Mouse (Mus musculus): ENCODE data around the gene Gnaq. TPM values are rescaled to one million over a fixed set of nuclear protein-coding genes. Genes with fewer than 3 reads are reported as not detected.
"Not testable (repeated sequence)": the region's sequence is repeated elsewhere in the genome, so short reads cannot be mapped to it uniquely, and the experiment has no call there.

Gene Gnaq
- polyA plus RNA-seq (2016; fragmentation: Nextera tagmentation; extraction: Ambion mirVana), result 23.1 and 26.7 TPM in 2 replicates

DNA sequence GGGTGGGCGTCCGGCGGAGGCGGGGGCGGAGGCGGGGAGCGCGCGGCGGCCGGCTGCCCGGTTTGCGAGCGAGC, at the start of gene Gnaq:
Gene Gnaq (plus strand): TSS at position 41 of the 74 bp plus-strand sequence.
- no peaks in the 10 kb centered on the region for H3K9me3 ChIP-seq
- peak within 1 kb of the TSS; percentile 97 for H3K4me3 ChIP-seq
- peaks cover 51% of the 10 kb centered on the region for H3K4me1 ChIP-seq (replicated peaks)
- no peaks in the 10 kb centered on the region for H3K27me3 ChIP-seq (ENCODE audit: insufficient read depth, poor library complexity, severe bottlenecking)
- WGBS, result 1% methylated on average over 14 of the region's 14 CpGs
- DNase-seq (ENCODE audit: low spot score), result no peak
- H3K27ac ChIP-seq, result peak within 1 kb of the TSS; percentile 99
- H3K36me3 ChIP-seq, result no peaks in the 10 kb centered on the region

- WGBS, result 94% methylated on average over 21 of the region's 21 CpGs
- DNase-seq (ENCODE audit: low spot score), result not testable (repeated sequence)
Observed at GRCm38 (mm10) chr19:16083981-16084630, 48.5 kb upstream of the Gnaq start.

DNA sequence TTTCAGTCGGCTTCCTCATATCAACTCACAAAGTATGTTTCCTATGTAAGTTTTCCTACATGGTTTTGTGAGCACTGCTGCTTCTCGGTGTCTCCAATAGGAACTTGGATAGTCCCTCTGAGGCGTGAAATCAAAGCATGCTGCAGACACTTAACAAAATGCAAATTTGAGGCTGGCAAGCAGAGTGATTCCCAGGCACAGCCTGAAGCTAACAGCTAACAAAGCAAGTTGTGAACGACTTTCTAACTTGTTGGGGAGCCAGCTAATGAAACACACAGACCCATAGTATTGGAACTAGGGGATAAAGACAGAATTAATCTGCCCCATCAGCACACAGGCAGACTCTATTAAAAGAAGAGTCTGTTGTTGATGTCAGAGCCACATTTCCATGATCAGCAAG, 47.4 kb upstream of the Gnaq start:
- H3K36me3 ChIP-seq, result no peaks in the 10 kb centered on the region
- H3K27ac ChIP-seq, result no peak overlapping the region
- peaks cover 6% of the 10 kb centered on the region for H3K9me3 ChIP-seq
- no peaks in the 10 kb centered on the region for H3K27me3 ChIP-seq (ENCODE audit: insufficient read depth, poor library complexity, severe bottlenecking)
- no peak for DNase-seq (ENCODE audit: low spot score)
- 63% methylated on average over 4 of the region's 4 CpGs for WGBS
- no peaks in the 10 kb centered on the region for H3K4me1 ChIP-seq (replicated peaks)
- H3K4me3 ChIP-seq, result no peak overlapping the region

More at GRCm38 (mm10) chr19:16083981-16084630, 48.5 kb upstream of the Gnaq start:
- H3K27me3 ChIP-seq (ENCODE audit: insufficient read depth, poor library complexity, severe bottlenecking); H3K4me1 ChIP-seq (replicated peaks); H3K9me3 ChIP-seq; H3K27ac ChIP-seq; H3K4me3 ChIP-seq; H3K36me3 ChIP-seq: not testable (repeated sequence)

GRCm38 (mm10) chr19:16086154-16086553, 46.5 kb upstream of the Gnaq start:
- no peak for DNase-seq (ENCODE audit: low spot score)

DNA sequence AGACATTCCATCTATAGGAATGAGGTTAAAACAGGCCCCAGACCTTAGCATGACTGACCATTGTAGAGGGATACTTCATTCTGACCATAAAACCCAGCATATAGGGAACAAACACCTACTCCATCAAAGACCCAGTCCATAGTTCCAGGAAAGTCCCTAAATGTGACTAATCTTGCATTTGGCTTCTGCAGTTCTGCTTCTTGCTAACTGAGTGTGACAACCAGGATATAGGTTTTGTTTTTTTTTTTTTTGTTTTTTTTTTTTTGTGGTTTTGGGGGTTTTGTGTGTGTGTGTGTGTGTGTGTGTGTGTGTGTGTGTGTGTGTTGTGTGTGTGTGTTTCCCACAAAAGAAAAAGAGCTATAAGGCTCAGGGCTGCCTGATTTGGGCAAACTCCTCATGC, 46.0 kb upstream of the Gnaq start:
- Histone ChIP-seq H3K9me3 (0 out of 2 replicates have a peak, but pooled peaks cover 4% of the 10 kb centered on the region), H3K36me3 (no peaks in the 10 kb centered on the region), H3K27me3 (ENCODE audit: insufficient read depth, poor library complexity, severe bottlenecking) (no peaks in the 10 kb centered on the region), H3K27ac (no peak overlapping the region), H3K4me1 (replicated peaks) (no peaks in the 10 kb centered on the region), H3K4me3 (no peak overlapping the region)
- no peak for DNase-seq (ENCODE audit: low spot score)

More at GRCm38 (mm10) chr19:16086154-16086553, 46.5 kb upstream of the Gnaq start:
- Histone ChIP-seq H3K4me3 (no peak overlapping the region), H3K27ac (no peak overlapping the region), H3K4me1 (replicated peaks) (no peaks in the 10 kb centered on the region), H3K9me3 (0 out of 2 replicates have a peak, but pooled peaks cover 4% of the 10 kb centered on the region), H3K27me3 (ENCODE audit: insufficient read depth, poor library complexity, severe bottlenecking) (no peaks in the 10 kb centered on the region), H3K36me3 (no peaks in the 10 kb centered on the region)

- H3K36me3 ChIP-seq, result no peaks in the 10 kb centered on the region
- no peak overlapping the region for H3K27ac ChIP-seq
- no peak overlapping the region for H3K4me3 ChIP-seq
- no peak for DNase-seq (ENCODE audit: low spot score)
- no peaks in the 10 kb centered on the region for H3K4me1 ChIP-seq (replicated peaks)
- H3K27me3 ChIP-seq (ENCODE audit: insufficient read depth, poor library complexity, severe bottlenecking), result no peaks in the 10 kb centered on the region
- H3K9me3 ChIP-seq, result 0 out of 2 replicates have a peak, but pooled peaks cover 4% of the 10 kb centered on the region
Observed at GRCm38 (mm10) chr19:16087391-16087790, 45.2 kb upstream of the Gnaq start.

DNA sequence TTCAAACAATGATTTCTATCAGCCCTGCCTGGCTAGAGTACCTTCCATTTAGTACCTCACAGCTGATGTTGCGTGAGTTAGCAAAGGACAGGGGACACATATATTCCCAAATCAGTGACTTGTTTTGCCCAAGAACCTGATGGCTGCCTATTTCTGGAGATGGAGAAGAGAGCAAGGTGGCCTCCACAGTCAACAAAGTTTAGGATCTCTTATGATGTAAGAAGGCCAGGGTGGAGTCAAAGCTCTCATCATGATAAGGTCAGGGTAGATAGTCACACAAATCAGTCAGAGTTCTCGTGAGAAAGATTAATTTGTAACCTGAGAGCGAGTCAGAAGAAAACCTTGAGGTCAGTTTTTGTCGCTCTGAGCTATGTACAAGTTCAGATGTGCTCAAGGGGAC, 39.0 kb upstream of the Gnaq start:
- no peaks in the 10 kb centered on the region for H3K4me1 ChIP-seq (replicated peaks)
- H3K4me3 ChIP-seq, result no peak overlapping the region
- no peaks in the 10 kb centered on the region for H3K36me3 ChIP-seq
- 0 out of 2 replicates have a peak, but pooled peaks cover 5% of the 10 kb centered on the region for H3K9me3 ChIP-seq
- no peaks in the 10 kb centered on the region for H3K27me3 ChIP-seq (ENCODE audit: insufficient read depth, poor library complexity, severe bottlenecking)
- 85% methylated on average over 4 of the region's 4 CpGs for WGBS
- no peak overlapping the region for H3K27ac ChIP-seq
- DNase-seq (ENCODE audit: low spot score), result no peak

DNA sequence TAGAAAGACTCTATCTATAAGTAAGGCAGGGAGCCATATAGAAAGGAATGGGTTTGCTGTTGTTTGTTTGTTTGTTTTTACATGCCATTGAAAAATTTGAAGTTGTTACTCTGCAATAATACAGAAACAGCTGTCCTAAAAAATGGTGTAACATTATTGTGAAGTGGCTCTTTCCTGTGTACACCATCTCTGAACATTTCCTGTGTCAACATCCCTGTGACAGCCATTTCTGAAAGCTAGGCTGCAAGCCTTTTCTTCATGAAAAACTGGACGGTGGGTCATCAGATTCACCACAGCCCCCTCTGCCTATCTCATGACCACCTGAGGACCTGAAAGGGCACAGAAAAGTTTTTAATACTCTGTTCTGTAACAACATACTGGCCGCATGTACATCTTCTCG, 22.7 kb upstream of the Gnaq start:
- Histone ChIP-seq H3K4me3 (no peak overlapping the region), H3K36me3 (no peaks in the 10 kb centered on the region), H3K4me1 (replicated peaks) (no peaks in the 10 kb centered on the region), H3K9me3 (no peaks in the 10 kb centered on the region), H3K27me3 (ENCODE audit: insufficient read depth, poor library complexity, severe bottlenecking) (no peaks in the 10 kb centered on the region), H3K27ac (no peak overlapping the region)
- DNase-seq (ENCODE audit: low spot score), result no peak
- 91% methylated on average over 3 of the region's 3 CpGs for WGBS

DNA sequence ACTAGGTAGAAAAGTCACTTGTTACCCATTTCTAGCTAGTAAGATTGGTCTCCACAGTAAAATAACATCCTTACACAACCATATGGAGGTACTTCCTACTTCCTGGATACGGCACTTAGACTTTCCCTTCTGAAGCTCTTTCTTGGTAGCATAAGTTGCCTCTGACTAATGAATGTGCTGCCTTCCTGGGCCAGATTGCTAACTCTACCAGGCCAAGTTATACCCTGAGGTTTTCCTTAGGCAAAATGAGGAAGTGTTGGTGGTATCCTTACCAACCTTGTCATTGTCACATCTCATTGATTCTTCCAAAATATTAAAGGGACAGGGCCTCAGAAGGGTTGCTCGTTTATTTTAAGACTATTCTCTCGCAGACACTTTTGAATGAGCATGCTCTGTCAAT, 22.0 kb upstream of the Gnaq start:
- WGBS, result 86% methylated on average over 3 of the region's 3 CpGs
- no peaks in the 10 kb centered on the region for H3K9me3 ChIP-seq
- no peaks in the 10 kb centered on the region for H3K4me1 ChIP-seq (replicated peaks)
- H3K27ac ChIP-seq, result no peak overlapping the region
- H3K4me3 ChIP-seq, result no peak overlapping the region
- H3K27me3 ChIP-seq (ENCODE audit: insufficient read depth, poor library complexity, severe bottlenecking), result no peaks in the 10 kb centered on the region
- DNase-seq (ENCODE audit: low spot score), result no peak
- H3K36me3 ChIP-seq, result no peaks in the 10 kb centered on the region

DNA sequence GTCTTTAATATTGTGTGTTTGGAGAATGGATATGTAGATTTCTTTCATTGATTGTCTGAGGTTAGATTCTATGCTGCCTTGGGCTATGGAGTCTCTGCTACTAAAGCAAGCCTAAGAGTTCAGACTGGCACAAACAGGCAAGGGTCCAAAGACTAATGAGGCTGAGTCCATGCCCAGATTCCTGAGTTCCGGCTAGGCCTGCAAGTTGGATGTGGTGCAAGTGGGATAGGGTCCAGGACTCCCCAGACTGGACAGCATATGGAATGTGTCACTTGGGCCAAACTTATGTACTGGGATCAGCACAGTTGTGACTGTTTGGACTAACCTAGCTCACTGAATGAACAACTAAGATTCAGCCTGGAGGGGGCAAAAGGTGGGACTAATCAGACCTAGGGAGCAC, 19.3 kb upstream of the Gnaq start:
- 85% methylated on average over 1 of the region's 1 CpGs for WGBS
- no peak for DNase-seq (ENCODE audit: low spot score)

GRCm38 (mm10) chr19:16118421-16118820, 14.2 kb upstream of the Gnaq start:
- H3K27me3 ChIP-seq (ENCODE audit: insufficient read depth, poor library complexity, severe bottlenecking), result no peaks in the 10 kb centered on the region
- no peak overlapping the region for H3K4me3 ChIP-seq
- no peaks in the 10 kb centered on the region for H3K9me3 ChIP-seq
- WGBS, result 81% methylated on average over 4 of the region's 4 CpGs
- no peak for DNase-seq (ENCODE audit: low spot score)
- no peaks in the 10 kb centered on the region for H3K4me1 ChIP-seq (replicated peaks)
- H3K27ac ChIP-seq, result no peak overlapping the region
- no peaks in the 10 kb centered on the region for H3K36me3 ChIP-seq

More for the DNA sequence above, 19.3 kb upstream of the Gnaq start:
- H3K9me3 ChIP-seq, result no peaks in the 10 kb centered on the region
- no peaks in the 10 kb centered on the region for H3K4me1 ChIP-seq (replicated peaks)
- H3K36me3 ChIP-seq, result no peaks in the 10 kb centered on the region
- H3K4me3 ChIP-seq, result no peak overlapping the region
- no peaks in the 10 kb centered on the region for H3K27me3 ChIP-seq (ENCODE audit: insufficient read depth, poor library complexity, severe bottlenecking)
- no peak overlapping the region for H3K27ac ChIP-seq

DNA sequence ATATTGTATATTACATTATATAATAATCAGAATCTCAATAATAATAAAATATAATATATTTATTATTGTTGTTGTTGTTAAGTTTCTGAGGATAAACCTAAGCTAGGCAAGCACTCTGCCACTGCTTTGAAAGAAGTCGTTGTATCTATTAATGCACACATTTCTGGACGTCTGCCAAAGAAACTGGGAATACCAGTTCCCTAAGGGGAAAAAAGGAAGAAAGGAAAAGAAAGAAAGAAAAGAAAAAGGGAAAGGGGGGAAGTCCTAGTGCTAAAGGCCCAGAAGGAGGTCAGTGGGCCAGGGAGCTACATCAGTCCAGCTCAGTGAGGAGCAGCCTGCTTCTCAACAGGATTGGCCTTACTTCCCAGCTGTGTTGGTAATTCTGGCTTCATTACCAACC, 11.3 kb upstream of the Gnaq start:
- 71% methylated on average over 2 of the region's 2 CpGs for WGBS
- no peak for DNase-seq (ENCODE audit: low spot score)
- Histone ChIP-seq H3K27ac (no peak overlapping the region), H3K36me3 (no peaks in the 10 kb centered on the region), H3K27me3 (ENCODE audit: insufficient read depth, poor library complexity, severe bottlenecking) (no peaks in the 10 kb centered on the region), H3K4me3 (no peak overlapping the region), H3K9me3 (no peaks in the 10 kb centered on the region), H3K4me1 (replicated peaks) (no peaks in the 10 kb centered on the region)

GRCm38 (mm10) chr19:16128715-16129114, 3.9 kb upstream of the Gnaq start:
- H3K9me3 ChIP-seq, result no peaks in the 10 kb centered on the region
- DNase-seq (ENCODE audit: low spot score), result no peak
- H3K27me3 ChIP-seq (ENCODE audit: insufficient read depth, poor library complexity, severe bottlenecking), result no peaks in the 10 kb centered on the region
- 47% methylated on average over 5 of the region's 5 CpGs for WGBS
- no peaks in the 10 kb centered on the region for H3K36me3 ChIP-seq
- no peak overlapping the region for H3K4me3 ChIP-seq
- H3K4me1 ChIP-seq (replicated peaks), result peaks cover 21% of the 10 kb centered on the region
- no peak overlapping the region for H3K27ac ChIP-seq

- Histone ChIP-seq H3K4me1 (replicated peaks) (peaks cover 24% of the 10 kb centered on the region), H3K4me3 (no peak overlapping the region), H3K27me3 (ENCODE audit: insufficient read depth, poor library complexity, severe bottlenecking) (no peaks in the 10 kb centered on the region), H3K27ac (no peak overlapping the region), H3K9me3 (no peaks in the 10 kb centered on the region), H3K36me3 (no peaks in the 10 kb centered on the region)
- no peak for DNase-seq (ENCODE audit: low spot score)
- WGBS, result 97% methylated on average over 2 of the region's 2 CpGs
Observed at GRCm38 (mm10) chr19:16129171-16129570, 3.5 kb upstream of the Gnaq start.
